Mouse (Mus musculus): ENCODE measurements at regions not wholly inside any gene's neighbourhood (a gene's known extent, or its start where the extent isn't known, plus 50 kb on each side); places are given as distances from the start of the nearest gene placed in this dataset.

DNA sequence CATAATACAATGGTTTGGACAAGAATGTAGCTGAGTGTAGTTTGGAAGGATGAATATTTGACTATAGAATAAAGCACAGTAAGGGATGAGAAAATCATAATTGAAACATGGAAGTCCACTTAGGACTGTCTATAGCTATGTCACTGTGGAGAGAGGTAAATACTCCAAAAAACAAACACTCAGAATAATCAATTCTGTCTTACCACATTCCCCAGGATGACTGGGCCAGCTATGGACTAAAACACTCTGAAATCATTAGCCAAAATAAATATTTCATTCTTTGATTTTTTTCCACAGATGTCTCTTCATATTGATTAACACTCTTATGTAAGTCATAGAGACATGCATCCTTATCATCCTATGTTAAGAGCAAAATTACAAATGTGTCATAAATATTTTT lies 274.1 kb upstream of the Klf6 start:
- no peak overlapping the region for H3K4me2 ChIP-seq (ENCODE audit: low read length)
- no peak for ATAC-seq
- no peak overlapping the region for H3K9ac ChIP-seq (ENCODE audit: low read depth, low read length)
- H3K9me3 ChIP-seq (replicated peaks; ENCODE audit: control insufficient read depth, low read length, poor library complexity, severe bottlenecking): no peaks in the 10 kb centered on the region
- H3K27me3 ChIP-seq (ENCODE audit: control insufficient read depth, insufficient read depth, low read depth, low read length): no peaks in the 10 kb centered on the region
- H3K4me3 ChIP-seq (ENCODE audit: low read depth, low read length): no peak overlapping the region
- H3K4me1 ChIP-seq (ENCODE audit: control insufficient read depth, insufficient read depth, low read length): no peaks in the 10 kb centered on the region
- no peak overlapping the region for H3K27ac ChIP-seq (ENCODE audit: low read length)
- H3K36me3 ChIP-seq (ENCODE audit: control insufficient read depth, insufficient read depth, low read length): no peaks in the 10 kb centered on the region

DNA sequence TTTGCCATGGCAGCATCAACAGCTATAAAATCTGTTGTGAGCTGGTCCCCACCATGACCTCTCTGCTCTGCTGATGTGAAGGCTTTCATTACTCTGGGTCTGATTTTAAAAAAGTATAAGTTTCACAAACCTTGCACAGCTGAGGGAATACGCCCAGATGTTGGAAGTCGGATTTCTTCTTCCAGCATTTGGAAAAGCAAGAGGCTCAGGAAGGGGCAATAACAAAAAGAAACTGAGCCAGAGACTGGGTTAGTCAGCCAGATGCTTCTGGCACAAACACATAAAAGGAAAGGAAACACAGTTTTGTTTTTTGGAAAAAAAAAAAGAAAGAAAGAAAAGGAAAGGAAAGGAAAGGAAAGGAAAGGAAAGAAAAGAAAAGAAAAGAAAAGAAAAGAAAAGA lies 270.0 kb upstream of the Klf6 start:
- Histone ChIP-seq H3K36me3 (ENCODE audit: control insufficient read depth, insufficient read depth, low read length) (no peaks in the 10 kb centered on the region), H3K4me3 (ENCODE audit: low read depth, low read length) (no peak overlapping the region), H3K9ac (ENCODE audit: low read depth, low read length) (no peak overlapping the region), H3K4me2 (ENCODE audit: low read length) (no peak overlapping the region), H3K9me3 (replicated peaks; ENCODE audit: control insufficient read depth, low read length, poor library complexity, severe bottlenecking) (no peaks in the 10 kb centered on the region), H3K4me1 (ENCODE audit: control insufficient read depth, insufficient read depth, low read length) (no peaks in the 10 kb centered on the region), H3K27me3 (ENCODE audit: control insufficient read depth, insufficient read depth, low read depth, low read length) (no peaks in the 10 kb centered on the region), H3K27ac (ENCODE audit: low read length) (no peak overlapping the region)
- ATAC-seq: no peak
- WGBS: 76% methylated on average over 2 of the region's 2 CpGs

DNA sequence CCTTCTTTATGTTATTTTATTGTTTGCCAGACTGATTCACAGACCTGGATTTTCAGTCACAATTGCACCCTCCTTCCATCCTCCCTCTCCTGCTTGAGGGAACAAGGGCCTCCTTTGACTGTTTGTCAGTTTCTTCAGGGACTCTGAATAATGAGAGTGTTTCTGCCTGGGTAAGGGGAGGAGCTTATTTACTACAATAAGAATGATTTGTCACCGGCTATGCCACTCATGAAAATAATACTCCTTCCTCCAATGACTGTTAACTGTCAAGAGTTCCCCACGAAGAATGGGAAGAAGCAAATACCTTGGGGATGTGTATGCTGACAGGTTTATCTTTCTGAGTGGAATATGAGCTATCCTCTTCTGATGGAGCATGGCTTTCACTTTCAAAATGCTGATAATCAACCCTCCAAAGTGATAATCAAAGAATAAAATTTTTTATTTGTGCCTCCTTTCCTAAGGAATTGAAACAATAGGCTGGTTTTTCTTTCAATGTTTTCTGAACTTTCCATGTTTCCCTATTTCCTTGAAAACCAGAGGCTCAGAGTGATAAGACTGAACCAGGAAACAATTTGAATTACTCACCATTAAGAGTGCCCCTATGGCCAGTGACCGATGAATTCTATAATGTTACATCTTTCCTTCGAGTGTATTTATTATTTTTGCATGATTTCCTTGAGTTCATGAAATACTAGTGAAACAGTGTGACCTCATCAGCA lies 269.3 kb upstream of the Klf6 start:
- H3K36me3 ChIP-seq (ENCODE audit: control insufficient read depth, insufficient read depth, low read length): no peaks in the 10 kb centered on the region
- no peak overlapping the region for H3K9ac ChIP-seq (ENCODE audit: low read depth, low read length)
- H3K27ac ChIP-seq (ENCODE audit: low read length): no peak overlapping the region
- WGBS: 62% methylated on average over 4 of the region's 4 CpGs
- no peaks in the 10 kb centered on the region for H3K9me3 ChIP-seq (replicated peaks; ENCODE audit: control insufficient read depth, low read length, poor library complexity, severe bottlenecking)
- 0 out of 2 replicates have a peak, but pooled peaks have one; percentile 14 for ATAC-seq
- H3K27me3 ChIP-seq (ENCODE audit: control insufficient read depth, insufficient read depth, low read depth, low read length): no peaks in the 10 kb centered on the region
- H3K4me3 ChIP-seq (ENCODE audit: low read depth, low read length): no peak overlapping the region
- no peaks in the 10 kb centered on the region for H3K4me1 ChIP-seq (ENCODE audit: control insufficient read depth, insufficient read depth, low read length)
- H3K4me2 ChIP-seq (ENCODE audit: low read length): no peak overlapping the region

DNA sequence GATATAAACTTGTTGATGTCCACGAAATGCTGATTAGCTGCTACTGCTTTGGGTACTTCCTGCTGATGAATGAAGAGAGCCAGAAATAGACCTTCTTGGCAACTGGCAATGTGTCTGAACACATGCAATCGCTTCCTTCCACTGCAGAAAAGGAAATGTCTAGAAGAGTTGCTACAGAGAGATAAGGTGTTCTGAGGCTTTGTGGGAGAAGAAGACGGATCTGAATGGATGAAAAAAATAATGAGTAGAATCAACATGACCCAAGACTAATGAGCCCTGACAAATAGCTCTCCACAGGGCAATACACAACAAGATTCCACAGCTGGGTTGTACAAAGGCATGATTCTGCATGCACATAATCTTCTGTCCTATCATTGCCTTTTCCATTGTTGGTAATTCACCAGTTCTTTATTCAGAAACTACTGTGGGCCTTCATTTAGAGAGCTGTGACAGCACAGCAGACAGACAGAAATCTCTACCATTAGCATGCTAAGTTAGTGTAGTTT lies 268.7 kb upstream of the Klf6 start:
- H3K9me3 ChIP-seq (replicated peaks; ENCODE audit: control insufficient read depth, low read length, poor library complexity, severe bottlenecking): no peaks in the 10 kb centered on the region
- no peak overlapping the region for H3K4me2 ChIP-seq (ENCODE audit: low read length)
- 49% methylated on average over 3 of the region's 3 CpGs for WGBS
- no peak overlapping the region for H3K27ac ChIP-seq (ENCODE audit: low read length)
- no peak for ATAC-seq
- H3K4me1 ChIP-seq (ENCODE audit: control insufficient read depth, insufficient read depth, low read length): no peaks in the 10 kb centered on the region
- H3K9ac ChIP-seq (ENCODE audit: low read depth, low read length): no peak overlapping the region
- H3K4me3 ChIP-seq (ENCODE audit: low read depth, low read length): no peak overlapping the region
- H3K36me3 ChIP-seq (ENCODE audit: control insufficient read depth, insufficient read depth, low read length): no peaks in the 10 kb centered on the region
- H3K27me3 ChIP-seq (ENCODE audit: control insufficient read depth, insufficient read depth, low read depth, low read length): no peaks in the 10 kb centered on the region

DNA sequence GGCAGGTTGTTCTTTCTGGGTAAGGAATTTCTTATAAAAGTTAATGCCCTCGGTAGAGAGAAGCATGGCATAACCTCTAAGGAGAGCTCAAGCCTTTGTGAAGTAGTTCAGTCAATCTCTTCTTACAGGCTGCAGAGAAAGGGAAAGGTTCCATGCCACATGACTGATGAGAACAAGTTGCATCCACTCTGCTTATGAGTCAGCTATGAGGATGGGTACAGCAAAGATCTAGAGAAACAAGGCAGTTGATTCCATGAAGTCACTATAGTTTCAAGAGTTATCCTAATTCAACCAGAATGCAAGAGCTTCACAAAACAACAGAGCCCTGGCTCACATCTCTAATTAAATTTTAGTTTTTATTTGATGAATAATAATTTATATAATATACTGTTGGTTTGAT lies 259.6 kb upstream of the Klf6 start:
- H3K36me3 ChIP-seq (ENCODE audit: control insufficient read depth, insufficient read depth, low read length): no peaks in the 10 kb centered on the region
- ATAC-seq: no peak
- 79% methylated on average over 1 of the region's 1 CpGs for WGBS

DNA sequence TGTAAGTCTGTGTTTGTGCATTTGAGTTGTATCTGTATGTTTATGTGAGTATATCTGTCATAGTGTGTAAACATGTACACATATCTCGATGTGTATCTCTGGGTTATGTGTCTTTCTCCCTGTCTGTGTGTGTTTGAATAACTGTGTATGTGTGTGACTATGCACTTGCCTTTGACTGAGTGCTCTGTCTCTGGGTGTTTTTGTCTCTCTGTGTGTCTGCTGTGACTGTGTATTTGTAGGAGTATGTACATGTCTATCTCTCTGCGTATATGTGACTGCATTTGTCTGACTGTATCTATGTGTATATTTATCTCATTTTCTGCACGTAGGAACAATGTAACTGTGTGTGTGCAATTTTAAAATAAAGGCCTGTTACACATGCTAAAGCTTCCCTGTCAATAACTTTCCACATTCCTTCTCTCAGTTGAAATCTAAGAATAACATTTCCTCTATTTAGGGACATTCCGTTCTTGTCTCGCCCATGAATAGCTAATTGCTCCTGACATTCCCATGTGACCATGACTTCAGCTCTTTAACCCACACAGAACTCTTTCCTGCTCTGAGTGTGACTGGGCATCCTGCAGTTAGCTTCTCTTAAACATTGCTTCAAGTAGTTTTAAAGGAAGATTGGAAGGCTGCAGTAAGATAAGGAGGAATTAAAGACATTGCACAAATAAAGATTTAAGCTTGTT lies 257.2 kb upstream of the Klf6 start:
- Histone ChIP-seq H3K27me3 (ENCODE audit: control insufficient read depth, insufficient read depth, low read depth, low read length) (no peaks in the 10 kb centered on the region), H3K4me2 (ENCODE audit: low read length) (no peak overlapping the region), H3K9ac (ENCODE audit: low read depth, low read length) (no peak overlapping the region), H3K4me1 (ENCODE audit: control insufficient read depth, insufficient read depth, low read length) (no peaks in the 10 kb centered on the region), H3K27ac (ENCODE audit: low read length) (no peak overlapping the region), H3K4me3 (ENCODE audit: low read depth, low read length) (no peak overlapping the region), H3K9me3 (replicated peaks; ENCODE audit: control insufficient read depth, low read length, poor library complexity, severe bottlenecking) (no peaks in the 10 kb centered on the region), H3K36me3 (ENCODE audit: control insufficient read depth, insufficient read depth, low read length) (no peaks in the 10 kb centered on the region)
- no peak for ATAC-seq
- 68% methylated on average over 5 of the region's 5 CpGs for WGBS

More for the DNA sequence above, 259.6 kb upstream of the Klf6 start:
- no peaks in the 10 kb centered on the region for H3K4me1 ChIP-seq (ENCODE audit: control insufficient read depth, insufficient read depth, low read length)
- H3K4me2 ChIP-seq (ENCODE audit: low read length): no peak overlapping the region
- no peak overlapping the region for H3K27ac ChIP-seq (ENCODE audit: low read length)
- H3K27me3 ChIP-seq (ENCODE audit: control insufficient read depth, insufficient read depth, low read depth, low read length): no peaks in the 10 kb centered on the region
- H3K9me3 ChIP-seq (replicated peaks; ENCODE audit: control insufficient read depth, low read length, poor library complexity, severe bottlenecking): no peaks in the 10 kb centered on the region
- no peak overlapping the region for H3K9ac ChIP-seq (ENCODE audit: low read depth, low read length)
- H3K4me3 ChIP-seq (ENCODE audit: low read depth, low read length): no peak overlapping the region

DNA sequence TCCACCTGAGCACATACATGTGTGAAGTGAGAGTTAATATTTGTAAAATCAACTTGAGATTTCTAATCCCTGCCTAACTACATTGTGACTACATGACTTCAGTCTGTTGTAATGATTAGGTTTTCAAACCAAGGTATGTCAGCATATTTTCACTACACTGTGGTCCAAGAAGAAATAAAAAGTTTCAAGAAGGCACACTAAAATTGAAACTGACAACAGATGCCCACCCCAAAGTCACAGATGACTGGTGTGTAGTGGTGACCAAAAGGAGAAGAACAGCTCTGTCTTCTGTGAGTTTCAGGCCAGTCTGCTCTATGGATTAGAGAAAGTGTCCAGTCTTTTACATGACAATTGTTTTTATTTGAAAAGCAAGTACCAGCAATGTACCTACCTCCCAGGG lies 255.9 kb upstream of the Klf6 start:
- Histone ChIP-seq H3K9me3 (replicated peaks; ENCODE audit: control insufficient read depth, low read length, poor library complexity, severe bottlenecking) (no peaks in the 10 kb centered on the region), H3K4me2 (ENCODE audit: low read length) (no peak overlapping the region)

DNA sequence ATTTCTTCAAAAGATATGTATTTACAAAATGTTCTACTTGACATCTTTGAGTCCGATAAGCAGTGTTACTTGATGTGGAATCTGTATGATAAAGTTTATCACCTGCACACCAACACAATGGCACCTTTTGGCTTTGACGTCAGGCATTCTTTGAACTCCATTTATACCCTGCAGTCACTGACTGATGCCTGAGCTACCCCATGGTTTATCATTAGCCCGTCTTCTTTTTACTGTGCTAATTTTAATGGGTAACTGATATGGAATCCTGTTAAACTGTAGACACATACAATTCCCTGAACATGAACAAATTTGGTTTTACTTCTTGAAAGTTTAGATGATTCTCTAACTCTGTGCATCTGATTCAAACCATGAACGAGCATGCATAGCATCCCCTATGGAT lies 253.8 kb upstream of the Klf6 start:
- no peak overlapping the region for H3K4me2 ChIP-seq (ENCODE audit: low read length)
- no peak for ATAC-seq
- H3K9me3 ChIP-seq (replicated peaks; ENCODE audit: control insufficient read depth, low read length, poor library complexity, severe bottlenecking): no peaks in the 10 kb centered on the region
- 88% methylated on average over 4 of the region's 4 CpGs for WGBS
- no peak overlapping the region for H3K27ac ChIP-seq (ENCODE audit: low read length)
- no peaks in the 10 kb centered on the region for H3K4me1 ChIP-seq (ENCODE audit: control insufficient read depth, insufficient read depth, low read length)
- H3K27me3 ChIP-seq (ENCODE audit: control insufficient read depth, insufficient read depth, low read depth, low read length): no peaks in the 10 kb centered on the region
- H3K36me3 ChIP-seq (ENCODE audit: control insufficient read depth, insufficient read depth, low read length): no peaks in the 10 kb centered on the region
- H3K4me3 ChIP-seq (ENCODE audit: low read depth, low read length): no peak overlapping the region
- no peak overlapping the region for H3K9ac ChIP-seq (ENCODE audit: low read depth, low read length)

More for the DNA sequence above, 255.9 kb upstream of the Klf6 start:
- ATAC-seq: no peak
- H3K27ac ChIP-seq (ENCODE audit: low read length): no peak overlapping the region
- H3K4me3 ChIP-seq (ENCODE audit: low read depth, low read length): no peak overlapping the region
- no peak overlapping the region for H3K9ac ChIP-seq (ENCODE audit: low read depth, low read length)
- no peaks in the 10 kb centered on the region for H3K4me1 ChIP-seq (ENCODE audit: control insufficient read depth, insufficient read depth, low read length)
- no peaks in the 10 kb centered on the region for H3K27me3 ChIP-seq (ENCODE audit: control insufficient read depth, insufficient read depth, low read depth, low read length)
- no peaks in the 10 kb centered on the region for H3K36me3 ChIP-seq (ENCODE audit: control insufficient read depth, insufficient read depth, low read length)

DNA sequence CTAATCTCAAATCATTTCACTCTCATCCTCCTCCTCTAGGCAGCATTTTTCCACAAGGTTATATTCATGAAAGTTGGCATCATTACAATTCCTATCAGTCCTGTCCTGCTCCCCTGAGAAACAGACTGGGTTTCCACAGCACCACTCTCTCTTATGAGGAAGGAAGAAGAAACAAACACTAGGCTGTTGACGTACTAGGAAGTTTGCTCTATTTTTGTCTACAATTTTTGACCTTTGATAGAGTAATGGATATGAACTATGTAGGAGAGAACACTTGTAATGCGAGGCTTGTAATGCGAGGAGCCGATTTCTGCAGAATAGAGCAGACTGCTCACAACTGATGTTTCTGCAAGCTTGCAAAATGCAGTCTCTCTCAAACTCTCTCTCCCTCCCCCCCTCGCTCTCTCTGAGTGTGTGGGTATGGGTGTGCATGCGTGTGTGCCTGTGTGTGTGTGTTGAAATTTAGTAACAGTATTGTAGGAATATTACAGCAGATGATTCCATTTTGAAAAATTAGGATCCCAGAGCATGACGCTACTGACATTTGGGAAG lies 247.0 kb upstream of the Klf6 start:
- H3K4me2 ChIP-seq (ENCODE audit: low read length): no peak overlapping the region
- WGBS: 79% methylated on average over 7 of the region's 7 CpGs
- no peak for ATAC-seq
- H3K4me1 ChIP-seq (ENCODE audit: control insufficient read depth, insufficient read depth, low read length): no peaks in the 10 kb centered on the region
- no peaks in the 10 kb centered on the region for H3K36me3 ChIP-seq (ENCODE audit: control insufficient read depth, insufficient read depth, low read length)
- H3K4me3 ChIP-seq (ENCODE audit: low read depth, low read length): no peak overlapping the region
- H3K9me3 ChIP-seq (replicated peaks; ENCODE audit: control insufficient read depth, low read length, poor library complexity, severe bottlenecking): no peaks in the 10 kb centered on the region
- H3K27me3 ChIP-seq (ENCODE audit: control insufficient read depth, insufficient read depth, low read depth, low read length): no peaks in the 10 kb centered on the region
- H3K27ac ChIP-seq (ENCODE audit: low read length): no peak overlapping the region
- no peak overlapping the region for H3K9ac ChIP-seq (ENCODE audit: low read depth, low read length)

Measured in midbrain, embryonic 16.5 days (tissue).